Mouse (Mus musculus) stomach, adult 2 months (tissue): ENCODE data around the gene Mucl2. TPM values are rescaled to one million over a fixed set of nuclear protein-coding genes. Genes with fewer than 3 reads are reported as not detected.

Experiments used
- polyA plus RNA-seq: library from polyadenylated mRNA; depleted of rRNA; stranded (reverse); fragments of >200 nt; gene quantifications from 2 replicates; pipeline ENCODE4 v1.2.3, GENCODE M21; 2012; rRNA removed

Mucl2 gene
- polyA plus RNA-seq = not detected in 2 replicates

GRCm38 (mm10) chr15:103899212-103899611, at the start of gene Mucl2:
Gene Mucl2 (minus strand): TSS chr15:103899312.

Other genes starting within 250 kb of the Mucl2 start
- not detected in 2 replicates for gene Mucl1, start 143.8 kb downstream of the Mucl2 start, polyA plus RNA-seq